Mouse (Mus musculus) erythroblast, embryonic 14.5 days (primary cell): ENCODE measurements around the gene Nav1.

ENCODE experiments used
- GATA1 ChIP-seq: IDR thresholded peaks from 2 replicates; pipeline ENCODE4 v1.6.1; 2012; ENCODE audit warnings: low read length, inconsistent platforms, mixed read lengths
- TAL1 ChIP-seq: IDR thresholded peaks from 3 replicates; pipeline ENCODE4 v1.6.1; 2012; ENCODE audit warnings: low read length, inconsistent platforms, mixed read lengths

DNA sequence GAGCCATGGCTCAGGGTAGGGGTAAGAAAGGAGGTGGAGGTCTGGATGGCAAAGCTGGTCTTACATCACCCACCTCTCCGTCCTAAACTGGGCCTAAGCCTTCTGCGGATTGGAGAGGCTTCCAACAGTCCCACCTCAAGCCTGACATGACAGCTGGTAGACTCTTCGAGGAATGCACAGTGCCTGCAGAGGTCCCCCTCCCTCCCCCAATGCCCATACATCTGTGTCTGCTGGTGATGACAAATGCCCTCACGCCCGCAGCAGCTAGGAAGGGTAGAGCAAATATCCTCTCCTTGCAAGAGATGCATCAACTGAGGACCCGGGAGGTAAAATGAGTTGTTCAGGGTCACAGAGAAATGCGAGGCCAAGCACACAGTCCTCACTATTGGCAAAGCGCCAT, 39.0 kb downstream of the Nav1 start:
- TF ChIP-seq TAL1 (no peak), GATA1 (no peak)
